Mouse (Mus musculus) kidney, postnatal 14 days (tissue): ENCODE results near the gene 4930415O20Rik.
"Not testable (repeated sequence)": the region's sequence is repeated elsewhere in the genome, so short reads cannot be mapped to it uniquely, and the experiment has no call there.

Source experiments
- DNase-seq: peaks from one replicate; pipeline ENCODE4 v3.0.0; 2022; ENCODE audit warnings: mixed read lengths

The 4930415O20Rik gene

DNA sequence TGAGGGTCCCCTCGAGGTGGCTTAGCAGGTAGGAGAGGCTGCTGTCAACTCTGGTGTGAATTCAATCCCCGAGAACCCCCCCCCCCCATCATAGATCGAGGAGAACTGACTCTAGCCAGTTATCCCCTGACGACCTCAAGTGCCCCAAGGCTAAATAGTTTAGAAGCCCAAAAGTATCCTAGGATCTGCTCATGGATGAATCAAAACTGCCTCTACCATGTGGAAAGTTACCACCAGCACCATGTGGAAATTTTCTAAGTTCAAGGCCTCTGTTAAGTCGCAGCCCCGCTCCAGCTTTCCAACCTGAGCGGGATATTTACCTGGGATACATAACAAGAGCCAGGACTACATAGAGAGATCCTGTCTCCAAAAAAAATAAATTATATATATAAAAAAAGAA is 1.6 kb upstream of the 4930415O20Rik start:
- no peak for DNase-seq

DNA sequence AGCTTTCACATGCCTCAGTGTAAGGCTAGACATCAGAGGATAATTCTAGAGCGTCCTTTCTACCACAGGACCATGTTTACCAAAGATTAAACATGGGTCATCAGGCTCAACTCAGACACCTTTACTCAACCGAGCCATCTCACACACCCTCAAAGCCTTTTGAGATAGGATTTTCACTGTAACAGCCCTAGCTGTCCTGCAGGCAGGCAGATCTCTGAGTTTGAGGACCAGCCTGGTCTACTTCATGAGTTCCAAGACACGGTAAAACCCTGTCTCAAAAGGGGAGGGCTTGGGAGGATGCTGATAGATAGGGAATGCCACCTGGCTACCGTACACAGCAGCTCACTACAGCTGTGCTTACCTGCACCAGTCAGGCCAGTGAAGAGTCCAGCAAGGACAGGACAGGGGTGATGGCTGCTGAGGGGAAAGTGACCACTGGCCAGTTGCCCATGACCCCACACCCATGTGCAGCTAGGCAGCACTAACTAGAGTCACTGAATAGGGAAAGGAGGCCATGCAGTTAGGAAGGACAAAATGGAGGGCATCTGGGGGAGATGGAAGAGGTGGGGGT is 924 bp upstream of the 4930415O20Rik start:
- DNase-seq = no peak

DNA sequence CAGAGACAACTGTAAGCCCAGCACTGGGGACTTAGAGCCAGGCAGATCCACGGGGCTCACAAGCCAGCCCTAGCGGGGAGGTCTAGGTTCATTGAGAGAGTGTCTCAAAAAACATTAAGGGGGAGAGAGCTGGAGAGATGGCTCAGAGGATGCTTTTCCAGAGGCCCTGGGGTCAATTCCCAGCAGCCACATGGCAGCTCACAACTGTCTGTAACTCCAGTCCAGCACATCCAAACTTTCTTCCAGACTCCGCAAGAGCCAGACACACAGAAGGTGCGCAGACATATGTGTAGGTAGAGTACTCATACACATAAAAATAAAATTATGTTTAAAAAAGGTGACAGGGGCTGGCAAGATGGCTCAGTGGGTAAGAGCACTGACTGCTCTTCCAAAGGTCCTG is 2.5 kb downstream of the 4930415O20Rik start:
- DNase-seq = no peak

DNA sequence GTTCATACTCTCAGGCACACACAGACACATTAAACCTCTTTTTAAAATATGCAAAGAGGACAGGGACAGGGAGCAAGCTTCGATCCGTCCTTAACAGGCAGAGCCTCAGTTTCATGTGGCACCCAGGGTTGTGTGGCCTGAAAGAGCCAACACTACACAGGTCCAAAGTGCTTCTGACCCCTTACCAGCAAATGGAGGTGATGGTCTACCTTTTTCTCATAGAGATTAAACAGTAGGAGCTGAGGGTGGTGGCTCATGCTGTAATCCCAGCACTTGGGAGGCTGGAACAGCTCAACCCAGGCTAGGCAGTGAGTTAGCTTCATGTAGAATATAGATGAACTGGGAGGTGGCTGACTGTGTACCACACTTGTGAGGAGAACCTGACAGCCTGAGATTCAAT is 8.5 kb downstream of the 4930415O20Rik start:
- DNase-seq = no peak

DNA sequence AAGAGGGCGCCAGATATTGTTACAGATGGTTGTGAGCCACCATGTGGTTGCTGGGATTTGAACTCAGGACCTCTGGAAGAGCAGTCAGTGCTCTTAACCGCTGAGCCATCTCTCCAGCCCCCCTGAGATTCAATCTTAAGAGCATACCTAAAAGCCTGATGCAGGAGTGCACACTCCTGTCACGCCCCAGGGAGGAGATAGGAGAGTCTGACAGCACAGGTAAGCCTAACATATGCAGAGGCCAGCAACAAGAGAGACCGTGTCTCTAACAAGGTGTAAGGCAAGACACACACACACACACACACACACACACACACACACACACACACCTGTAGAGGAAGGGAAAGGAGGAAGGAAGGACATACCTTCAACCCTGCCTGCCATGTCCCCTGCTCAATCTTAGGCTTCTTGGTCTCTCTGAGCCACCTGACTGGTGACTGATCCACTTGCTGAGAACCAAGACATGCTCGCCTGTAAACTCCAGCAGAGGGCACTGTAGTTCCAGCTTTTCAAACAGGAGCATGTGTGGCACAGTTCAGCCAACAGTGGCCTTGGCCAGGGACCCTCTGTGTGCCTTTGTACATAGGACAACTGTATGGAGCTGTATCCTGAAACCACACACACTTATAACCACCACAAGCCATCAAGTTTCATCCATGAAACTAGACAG is 9.1 kb downstream of the 4930415O20Rik start:
- peak; percentile 89 for DNase-seq

DNA sequence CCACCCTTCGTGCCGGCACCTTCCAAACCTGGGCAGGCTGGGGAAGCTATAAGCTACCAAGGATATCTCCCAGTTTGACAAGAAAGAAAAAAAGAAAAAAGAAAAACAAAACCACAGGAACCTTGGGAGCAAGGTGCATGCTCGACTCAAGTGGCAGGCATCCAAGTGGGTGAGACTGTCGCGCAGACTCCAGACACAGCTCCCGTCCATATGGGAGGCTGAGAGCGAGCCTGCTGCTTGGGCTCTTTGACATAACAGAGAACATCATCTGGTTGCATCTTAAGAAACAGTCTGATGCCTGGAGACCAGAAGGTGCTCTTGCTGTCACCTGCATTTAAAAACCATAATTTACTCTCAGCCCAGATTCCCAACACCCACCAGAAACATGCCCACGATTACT is 11.6 kb downstream of the 4930415O20Rik start:
- peak; percentile 77 for DNase-seq

DNA sequence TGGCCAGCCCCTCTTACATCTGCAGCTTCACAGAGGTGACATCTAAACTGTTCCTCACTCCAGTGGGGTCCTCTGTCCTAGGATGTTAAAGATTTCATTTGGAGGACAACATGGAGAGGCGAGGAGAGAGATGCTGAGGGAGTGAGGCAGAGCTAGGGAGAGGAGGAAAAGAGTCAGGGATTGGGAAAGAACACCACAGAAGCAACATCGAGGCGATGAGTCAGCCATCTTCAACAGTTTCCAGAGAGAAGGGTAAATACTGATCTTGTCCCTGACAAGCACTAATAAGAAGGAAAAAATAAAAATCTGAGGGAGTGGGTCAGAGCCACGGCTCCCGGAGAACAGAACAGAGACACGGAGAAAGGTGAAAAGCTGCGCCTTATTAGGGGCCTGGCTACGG is 12.2 kb downstream of the 4930415O20Rik start:
- no peak for DNase-seq

DNA sequence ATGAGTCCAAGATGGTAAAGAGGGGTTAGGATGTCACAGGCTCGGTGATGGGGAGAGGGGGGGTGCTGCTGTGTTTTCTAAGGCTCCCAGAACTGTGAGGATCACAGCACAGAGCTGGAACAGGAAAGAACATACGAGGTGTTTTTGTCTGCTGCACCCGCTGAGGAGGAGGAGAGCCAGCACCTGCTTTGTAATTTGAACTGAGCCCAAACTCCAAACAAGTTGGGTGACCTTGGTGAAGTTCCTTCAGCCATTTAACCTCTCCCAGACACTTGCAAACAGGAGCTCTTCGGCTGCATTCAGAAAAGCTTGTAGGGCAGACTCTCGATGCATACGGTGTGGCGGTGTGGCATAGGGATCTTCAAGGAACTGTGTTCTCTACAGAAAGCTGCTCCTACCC is 14.6 kb downstream of the 4930415O20Rik start:
- peak; percentile 53 for DNase-seq

DNA sequence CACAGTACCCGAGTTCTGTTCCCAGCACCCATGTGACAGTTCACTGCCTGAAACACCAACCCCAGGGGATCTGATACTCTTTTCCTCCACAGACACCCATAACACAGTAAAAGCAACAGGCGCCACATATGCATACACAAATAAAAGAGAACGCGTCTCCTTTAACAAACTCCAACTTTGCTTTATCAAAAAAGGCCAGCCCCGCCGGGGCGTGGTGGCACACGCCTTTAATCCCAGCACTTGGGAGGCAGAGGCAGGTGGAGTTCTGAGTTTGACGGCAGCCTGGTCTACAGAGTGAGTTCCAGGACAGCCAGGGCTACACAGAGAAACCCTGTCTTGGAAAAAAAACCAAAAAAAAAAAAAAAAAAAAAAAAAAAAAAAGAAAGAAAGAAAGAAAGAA is 15.3 kb downstream of the 4930415O20Rik start:
- DNase-seq = not testable (repeated sequence)

DNA sequence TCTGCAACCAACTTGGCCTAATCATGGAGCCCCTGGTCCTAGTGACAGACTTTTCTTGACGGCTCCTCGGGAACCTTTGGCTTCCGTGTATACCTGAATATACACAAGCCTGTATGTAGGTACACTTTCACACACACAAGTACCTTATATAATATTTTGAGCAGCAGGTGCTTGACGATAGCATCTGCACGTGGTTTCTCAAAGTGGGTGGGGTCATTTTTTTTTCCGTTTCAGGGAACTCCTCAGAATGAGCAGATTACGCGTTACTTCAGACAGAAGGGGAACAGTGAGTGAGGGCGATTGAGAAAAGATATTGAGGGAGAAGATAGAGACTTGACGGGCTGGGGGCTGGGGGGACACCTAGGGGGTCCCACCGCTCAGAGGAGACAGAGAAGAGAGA is 16.9 kb downstream of the 4930415O20Rik start:
- DNase-seq = no peak

DNA sequence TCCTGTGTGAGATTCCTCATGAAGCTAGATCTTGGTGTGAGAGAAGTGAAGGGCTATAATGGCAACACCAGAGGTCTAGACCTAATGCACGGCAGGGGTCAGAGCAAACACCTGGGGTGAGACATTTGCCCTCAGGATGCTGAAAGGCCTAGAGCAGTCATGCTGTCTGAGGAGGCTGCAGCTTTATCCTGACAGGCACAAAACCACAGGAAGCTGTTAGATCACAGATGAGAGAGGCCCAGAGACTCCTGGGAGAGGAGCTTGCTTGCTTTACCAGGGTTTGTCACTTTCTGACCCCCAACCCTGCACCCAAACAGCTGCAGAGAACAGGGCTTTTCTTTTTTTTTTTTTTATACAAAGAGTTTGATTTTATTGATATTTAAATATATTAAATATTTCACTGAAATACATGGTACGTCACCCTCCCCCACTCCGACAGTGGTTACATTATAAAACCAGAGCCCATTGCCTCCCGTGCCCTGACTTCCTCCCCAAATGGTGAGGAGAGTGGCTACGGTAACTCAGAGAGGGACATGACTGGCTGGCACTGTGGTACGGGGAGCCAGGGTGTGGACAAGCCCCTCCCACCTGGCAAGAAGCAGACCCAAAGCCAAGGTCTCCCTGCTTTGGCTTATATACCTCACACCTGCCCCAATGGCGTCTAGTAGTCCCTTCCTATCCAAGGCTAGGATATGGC is 19.0 kb downstream of the 4930415O20Rik start:
- no peak for DNase-seq

DNA sequence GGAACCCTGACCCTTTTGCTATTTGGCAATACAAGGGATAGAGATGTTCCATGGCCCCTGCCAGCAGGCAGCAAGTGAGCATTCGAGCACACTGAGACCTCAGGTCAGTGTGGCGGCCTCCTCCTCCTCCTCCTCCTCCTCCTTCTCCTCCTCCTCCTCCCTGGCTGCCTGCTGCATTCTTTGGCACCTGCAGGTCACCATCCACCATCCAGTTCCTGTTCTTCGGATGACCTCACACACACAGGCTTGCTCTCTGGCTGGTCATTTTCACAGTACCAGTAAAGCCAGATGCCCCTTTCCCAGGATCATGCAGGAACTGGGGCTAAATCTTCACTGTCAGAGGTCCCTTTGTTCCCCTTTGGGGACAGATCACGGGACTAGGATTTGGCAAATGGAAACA is 20.6 kb downstream of the 4930415O20Rik start:
- DNase-seq = no peak

DNA sequence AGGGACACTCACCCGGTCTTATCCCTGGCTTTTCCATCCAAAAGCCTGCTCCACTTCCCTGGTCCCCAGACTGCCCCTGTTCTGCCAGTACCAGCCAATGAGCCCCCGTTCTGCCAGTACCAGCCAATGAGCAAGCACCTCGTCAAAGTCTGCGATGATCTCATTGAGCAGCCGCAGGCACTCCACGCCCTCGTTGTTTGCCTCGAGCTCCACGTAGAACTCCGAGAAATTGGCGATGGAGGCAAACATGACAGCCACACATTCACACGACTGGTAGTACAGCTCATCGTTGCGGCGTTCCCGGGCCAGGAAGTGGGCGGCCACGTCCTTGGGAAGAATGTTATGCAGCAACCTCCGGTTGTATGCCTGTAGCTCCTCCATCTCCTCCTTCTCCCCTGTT is 23.4 kb downstream of the 4930415O20Rik start:
- no peak for DNase-seq

DNA sequence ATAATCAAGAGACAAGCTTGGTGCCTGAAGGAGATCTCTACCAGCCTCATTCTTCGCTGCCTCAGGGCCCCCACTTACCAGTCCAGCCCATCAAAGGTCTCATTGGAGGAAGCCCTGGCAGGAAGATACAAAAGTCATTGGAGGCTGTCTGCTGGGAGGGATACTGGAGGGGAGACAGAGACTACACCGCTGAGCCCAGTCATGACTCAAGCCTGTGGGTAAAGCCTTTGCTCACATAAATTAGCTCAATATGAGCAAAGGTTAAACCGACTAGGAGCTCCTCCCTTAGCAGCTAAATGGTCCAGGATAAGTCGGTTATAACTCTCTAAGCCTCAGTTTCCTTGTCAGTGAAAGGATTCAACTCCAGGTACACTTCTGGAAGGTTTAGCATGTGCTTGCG is 24.2 kb downstream of the 4930415O20Rik start:
- no peak for DNase-seq

DNA sequence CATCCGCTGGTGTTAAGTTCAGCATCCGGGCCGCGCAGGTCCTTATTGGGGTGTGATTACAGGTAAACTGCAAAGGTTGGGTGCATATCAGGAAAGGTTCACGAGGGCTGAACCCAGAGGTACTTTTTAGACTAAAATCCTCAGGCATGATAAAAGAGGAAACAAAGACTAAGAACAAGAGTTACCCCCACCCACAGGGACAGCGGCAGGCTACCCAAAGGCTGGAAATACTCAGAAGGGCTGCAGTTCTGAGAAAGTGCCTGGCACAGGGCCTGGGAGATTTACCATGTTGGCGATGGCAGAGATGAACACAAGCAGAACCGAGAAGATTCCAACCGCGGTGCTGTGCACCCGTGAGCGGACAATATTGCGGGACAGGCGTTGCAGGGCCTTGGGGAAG is 25.8 kb downstream of the 4930415O20Rik start:
- peak; percentile 2 for DNase-seq

DNA sequence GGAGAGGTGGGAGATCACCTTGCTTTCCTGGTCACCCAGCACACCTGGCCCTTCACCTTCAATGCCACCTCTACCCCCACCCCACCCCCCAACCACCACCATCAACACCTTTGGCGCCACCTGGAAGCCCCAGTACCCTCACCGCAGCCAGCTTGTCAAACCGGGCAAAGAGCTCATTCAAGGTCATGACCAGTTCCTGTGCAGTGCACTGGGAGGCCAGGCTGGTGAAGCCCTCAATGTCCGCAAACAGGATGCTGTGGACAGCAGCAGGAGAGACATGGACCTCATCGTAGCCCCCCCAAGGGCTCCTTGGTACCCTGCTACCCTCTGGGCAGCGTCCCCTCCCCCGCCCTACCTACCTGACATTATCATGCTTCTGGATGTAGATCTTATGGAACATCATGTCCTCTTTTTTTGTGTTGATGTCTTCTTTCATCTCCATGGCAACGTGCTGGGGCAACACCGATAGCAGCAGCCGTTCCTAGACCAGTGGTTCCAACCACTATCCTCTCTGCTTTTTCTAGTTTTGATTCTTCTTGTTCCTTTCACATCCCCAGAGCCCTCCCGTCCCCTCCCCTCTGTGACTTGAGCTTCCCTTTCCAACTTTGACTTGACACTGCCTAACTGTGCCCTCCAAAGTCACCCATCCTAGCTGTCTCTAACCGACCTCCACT is 29.4 kb downstream of the 4930415O20Rik start:
- DNase-seq = no peak

DNA sequence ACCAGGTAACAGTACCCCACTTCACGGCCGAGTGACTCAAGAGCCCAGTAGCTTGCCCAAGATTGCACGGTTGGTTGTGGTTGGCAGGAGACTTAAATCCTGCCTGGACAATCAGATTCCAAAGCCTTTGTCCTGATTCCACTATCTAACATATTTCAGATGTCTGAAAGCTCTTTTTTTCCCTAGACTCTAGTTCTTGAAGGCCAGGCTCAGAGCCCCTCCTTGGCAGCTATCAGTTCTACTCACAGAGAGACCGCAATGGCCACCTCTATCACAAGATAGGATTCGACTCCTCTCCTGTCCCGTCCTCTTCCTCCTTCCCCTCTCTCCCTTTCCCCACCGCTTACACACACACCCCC is 31.0 kb downstream of the 4930415O20Rik start:
- DNase-seq = no peak

DNA sequence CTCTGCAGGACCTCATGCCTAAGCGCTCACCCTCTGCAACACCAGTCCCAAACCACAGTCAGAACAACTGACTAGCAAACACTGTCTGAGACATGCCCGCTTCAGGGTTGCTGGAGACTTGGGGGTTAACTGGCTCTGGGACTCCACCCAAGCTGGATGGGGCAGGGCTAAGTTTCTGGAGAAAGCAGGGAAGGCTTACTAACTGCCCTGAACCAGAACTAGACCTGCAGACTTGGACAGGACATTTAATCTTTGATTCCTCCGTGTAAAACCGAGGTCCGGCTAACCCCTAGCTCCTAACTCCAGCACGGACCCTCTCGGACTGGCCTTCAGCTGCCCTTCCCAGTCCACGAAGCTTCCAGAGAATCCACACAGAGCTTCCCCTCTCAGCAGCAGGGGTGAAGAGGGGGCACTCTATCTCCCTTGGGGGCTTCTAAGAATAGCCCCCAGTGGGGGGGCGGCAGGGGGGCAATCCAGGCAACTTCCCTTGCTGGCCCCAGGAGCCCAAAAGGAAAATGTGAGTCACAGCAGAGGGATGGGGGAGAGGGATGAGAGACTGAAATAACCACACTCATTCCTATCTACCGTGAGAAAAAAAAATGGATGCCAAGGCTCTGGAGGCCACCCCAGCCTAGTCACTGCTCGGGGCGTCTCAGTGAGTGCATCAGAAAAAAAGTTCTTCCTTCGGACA is 31.5 kb downstream of the 4930415O20Rik start:
- DNase-seq = peak; percentile 59

DNA sequence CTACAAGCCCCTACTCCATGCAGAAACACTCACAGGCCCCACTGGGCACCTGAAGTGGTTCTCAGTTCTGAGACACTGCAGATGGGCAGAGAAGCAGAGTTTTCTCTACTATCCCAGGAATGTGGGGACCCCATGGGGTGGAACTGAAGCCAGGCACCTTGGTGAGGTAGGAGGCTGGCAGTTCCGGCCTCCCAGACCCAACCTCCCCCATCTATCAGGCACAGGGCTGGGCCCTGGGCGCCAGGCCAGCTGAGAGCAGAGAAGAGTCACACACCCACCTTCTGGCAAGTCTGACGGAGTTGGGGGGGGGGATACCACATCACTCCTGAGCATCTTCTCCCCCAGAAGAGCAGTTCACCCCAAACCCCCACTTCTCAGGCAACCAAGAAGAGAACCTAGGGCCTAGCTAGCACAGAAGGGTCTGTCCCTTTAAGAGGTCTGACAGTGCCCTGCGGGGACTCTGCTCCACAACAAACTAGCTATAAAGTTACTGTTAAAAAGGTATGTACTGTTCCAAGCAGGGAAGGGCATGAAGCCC is 32.2 kb downstream of the 4930415O20Rik start:
- peak; percentile 59 for DNase-seq

DNA sequence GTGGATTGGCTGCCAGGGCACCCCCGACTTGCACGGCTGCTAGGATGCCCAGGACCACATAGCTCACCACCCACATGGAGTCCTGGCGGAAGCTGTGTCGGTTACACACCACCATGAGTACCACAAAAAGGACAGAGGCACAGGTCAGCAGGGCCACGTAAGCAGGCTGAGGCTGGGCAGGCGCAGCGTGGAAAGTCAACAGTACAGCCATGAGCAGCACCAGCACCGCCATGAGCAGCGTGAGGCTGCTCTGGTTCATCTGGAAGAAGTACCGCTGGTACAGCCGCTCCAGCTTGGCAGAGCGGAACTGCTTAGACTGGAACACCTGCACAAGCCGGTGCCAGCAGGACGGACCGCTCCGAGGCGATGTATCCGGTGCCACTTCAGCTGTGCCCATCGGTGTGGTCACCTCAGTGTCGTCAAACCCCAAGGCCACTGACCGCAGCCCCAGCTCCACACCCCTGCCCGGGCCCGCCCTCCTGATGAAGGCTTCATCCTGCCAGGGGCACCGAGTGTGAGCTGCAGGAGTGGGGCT is 33.3 kb downstream of the 4930415O20Rik start:
- DNase-seq = peak; percentile 43

DNA sequence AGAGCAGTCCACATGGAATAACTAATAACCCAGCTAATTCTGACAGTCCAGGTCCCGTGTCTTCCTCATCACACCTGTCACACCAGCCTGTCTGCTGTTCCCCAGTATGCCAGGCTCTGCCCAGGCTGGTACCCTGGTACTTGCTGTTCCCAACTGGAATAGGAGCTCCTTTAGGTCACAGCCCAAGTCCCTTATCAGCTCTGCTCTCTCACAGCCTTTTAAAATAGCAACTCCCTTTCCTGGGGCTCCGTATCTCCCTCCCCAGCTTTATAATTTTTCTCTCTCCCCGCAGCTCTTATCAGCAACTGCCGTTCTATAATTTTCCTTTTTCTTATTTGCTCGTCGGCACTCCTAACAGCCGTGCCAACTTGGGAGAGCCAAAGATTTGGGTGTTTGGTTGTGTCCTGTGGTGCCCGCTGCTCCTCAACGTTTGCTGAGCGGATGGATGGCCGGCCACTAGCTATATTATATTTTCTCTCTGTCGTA is 35.3 kb downstream of the 4930415O20Rik start:
- DNase-seq = no peak

DNA sequence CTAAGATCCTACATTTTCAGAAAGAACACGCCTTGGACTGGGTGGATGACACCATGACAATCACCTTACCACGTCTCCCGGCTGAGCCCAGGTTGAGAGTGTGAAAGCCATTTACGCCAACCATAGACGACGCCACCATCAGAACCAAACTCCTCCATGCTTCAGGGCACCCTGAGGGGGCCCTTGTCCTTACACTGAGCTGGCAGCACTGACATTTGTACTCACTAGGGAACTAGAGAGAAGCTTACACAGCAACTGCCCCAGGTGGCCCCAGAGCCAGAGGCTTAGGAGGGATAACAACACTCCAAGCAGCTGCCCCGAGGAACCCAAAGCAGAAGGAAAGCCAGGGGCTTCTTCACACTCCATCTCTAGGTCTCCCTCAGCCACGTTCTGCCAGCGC is 35.9 kb downstream of the 4930415O20Rik start:
- DNase-seq = no peak

DNA sequence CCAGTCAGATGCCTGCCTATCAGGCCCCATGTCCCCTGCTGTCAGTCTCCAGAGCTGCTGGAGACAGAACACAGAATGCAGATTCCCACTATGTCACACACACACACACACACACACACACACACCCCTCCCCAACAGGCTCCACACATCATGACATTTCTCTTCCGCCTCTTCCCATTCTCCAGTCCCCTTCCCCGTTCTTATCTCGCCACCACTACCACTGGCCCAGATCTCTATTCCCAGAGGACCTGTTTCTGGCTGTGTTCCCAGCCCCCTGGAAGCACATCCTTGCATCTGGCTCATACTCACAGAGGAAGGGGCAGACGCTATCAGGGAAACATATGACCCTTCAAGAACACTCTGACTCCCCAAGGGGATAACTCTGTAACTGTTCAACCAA is 36.8 kb downstream of the 4930415O20Rik start:
- peak; percentile 88 for DNase-seq
